Mouse (Mus musculus): ENCODE measurements around the gene Ikbke.

DNA sequence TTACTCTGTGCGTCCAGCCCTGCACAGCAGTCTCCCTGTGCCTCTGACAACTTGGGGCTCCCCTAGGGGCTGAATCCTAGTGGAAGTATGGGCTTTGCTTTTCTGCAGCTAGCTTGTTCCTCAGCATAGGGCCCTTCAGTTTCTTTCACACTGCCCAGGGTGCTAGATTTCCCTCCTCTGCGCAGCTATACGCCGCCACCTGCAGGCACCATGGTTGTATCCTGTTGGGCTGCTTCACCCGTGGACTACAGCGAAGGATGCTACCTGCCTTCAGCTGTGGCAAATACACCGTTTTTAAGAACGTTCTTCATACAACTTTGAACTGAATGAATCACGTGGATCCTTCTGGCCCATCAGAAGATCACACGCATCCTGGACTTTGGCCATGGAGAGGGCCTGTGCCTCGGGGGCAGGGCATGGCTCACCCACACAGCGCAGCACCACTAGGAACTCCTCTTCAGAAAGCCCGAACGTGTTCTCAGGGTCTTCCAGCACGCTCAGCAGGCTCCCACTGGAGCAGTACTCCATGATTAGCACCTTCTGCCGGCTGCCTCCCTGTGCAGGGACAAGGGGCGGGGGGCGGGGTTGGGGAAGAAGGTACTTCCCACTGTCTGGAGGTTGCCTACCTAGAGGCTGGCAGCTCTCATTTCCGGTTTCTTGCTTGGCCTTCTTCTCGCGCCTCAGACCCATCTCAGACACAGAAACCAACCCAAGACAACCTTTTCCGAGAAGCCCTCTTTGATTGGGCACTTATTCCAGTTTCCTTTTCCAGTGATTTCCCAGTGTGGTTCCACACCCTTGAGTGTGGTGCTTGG, 4.5 kb downstream of the Ikbke start:
- TF ChIP-seq POLR2A (IDR thresholded peaks at IDR 0.05; ENCODE audit: borderline replicate concordance, insufficient read depth, low read length) (no peak), CTCF (IDR thresholded peaks at IDR 0.05; ENCODE audit: borderline replicate concordance, insufficient read depth, low read depth, low read length) (no peak)
